Mouse (Mus musculus) intestine, postnatal 0 days (tissue): Measurements from ENCODE around the gene Rhox3h. TPM values are rescaled to one million over a fixed set of nuclear protein-coding genes. Genes with fewer than 3 reads are reported as not detected.

Experiments used
- polyA plus RNA-seq: library from polyadenylated mRNA; unstranded; fragments of >200 nt; fragmentation: Nextera tagmentation; extraction: Ambion mirVana; gene quantifications from 2 replicates; pipeline ENCODE4 v1.2.1, GENCODE M21; 2015

The Rhox3h gene
- polyA plus RNA-seq, 1 experiment from 2014 or later: not detected

Other genes with a start within 250 kb of the Rhox3h start
- gene Rhox4b, start 236.3 kb downstream of the Rhox3h start, polyA plus RNA-seq: not detected in 2 replicates
- gene Rhox2c, start 215.1 kb downstream of the Rhox3h start, polyA plus RNA-seq: not detected in 2 replicates
- not detected in 2 replicates for gene Rhox3c, start 210.2 kb downstream of the Rhox3h start, polyA plus RNA-seq
- gene Rhox4c, start 188.4 kb downstream of the Rhox3h start, polyA plus RNA-seq: not detected in 2 replicates
- not detected in 2 replicates for gene Rhox2d, start 175.3 kb downstream of the Rhox3h start, polyA plus RNA-seq
- not detected in 2 replicates for gene Rhox4d, start 154.4 kb downstream of the Rhox3h start, polyA plus RNA-seq
- gene Rhox2e, start 138.3 kb downstream of the Rhox3h start, polyA plus RNA-seq: not detected in 2 replicates
- gene Rhox3e, start 126.7 kb downstream of the Rhox3h start, polyA plus RNA-seq: not detected in 2 replicates
- not detected in 2 replicates for gene Rhox4e, start 111.4 kb downstream of the Rhox3h start, polyA plus RNA-seq
- gene Rhox2f, start 97.4 kb downstream of the Rhox3h start, polyA plus RNA-seq: not detected in 2 replicates
- gene Rhox3f, start 87.8 kb downstream of the Rhox3h start, polyA plus RNA-seq: not detected in 2 replicates
- gene Rhox4f, start 61.1 kb downstream of the Rhox3h start, polyA plus RNA-seq: not detected in 2 replicates
- gene Rhox3g, start 40.2 kb downstream of the Rhox3h start, polyA plus RNA-seq: not detected in 2 replicates
- gene Rhox2g, start 25.3 kb downstream of the Rhox3h start, polyA plus RNA-seq: not detected in 2 replicates
- gene Rhox4g, start 17.4 kb downstream of the Rhox3h start, polyA plus RNA-seq: not detected in 2 replicates
- not detected in 2 replicates for gene Rhox2h, start 4.5 kb upstream of the Rhox3h start, polyA plus RNA-seq
- gene Rhox5, start 136.1 kb upstream of the Rhox3h start, polyA plus RNA-seq: 0.51 and 0.85 TPM in 2 replicates
- gene Rhox6, start 158.1 kb upstream of the Rhox3h start, polyA plus RNA-seq: not detected in 2 replicates
- gene Rhox7a, start 162.9 kb upstream of the Rhox3h start, polyA plus RNA-seq: not detected in 2 replicates
- gene Rhox8, start 210.2 kb upstream of the Rhox3h start, polyA plus RNA-seq: not detected in 2 replicates
- gene Rhox7b, start 228.5 kb upstream of the Rhox3h start, polyA plus RNA-seq: not detected in 2 replicates
- not detected in 2 replicates for gene Rhox9, start 233.0 kb upstream of the Rhox3h start, polyA plus RNA-seq